Mouse (Mus musculus): ENCODE results near the gene Grm1.

Grm1 gene

GRCm38 (mm10) chr10:10964490-10965150 is 117.5 kb downstream of the Grm1 start:
- no peak for DNase-seq

- DNase-seq = no peak
These were observed 131.6 kb downstream of the Grm1 start for GRCm38 (mm10) chr10:10950557-10950956.

GRCm38 (mm10) chr10:10949172-10949571 is 133.0 kb downstream of the Grm1 start:
- DNase-seq = no peak

GRCm38 (mm10) chr10:10947531-10947930 is 134.6 kb downstream of the Grm1 start:
- no peak for DNase-seq

- DNase-seq = no peak
These were observed 138.2 kb downstream of the Grm1 start for GRCm38 (mm10) chr10:10944003-10944402.

- DNase-seq = no peak
These were observed 139.9 kb downstream of the Grm1 start for GRCm38 (mm10) chr10:10942248-10942647.

GRCm38 (mm10) chr10:10935806-10936205 is 146.3 kb downstream of the Grm1 start:
- no peak for DNase-seq

GRCm38 (mm10) chr10:10929672-10930071 is 152.5 kb downstream of the Grm1 start:
- no peak for DNase-seq

GRCm38 (mm10) chr10:10928798-10929366 is 153.3 kb downstream of the Grm1 start:
- DNase-seq = no peak

- DNase-seq = no peak
These were observed 164.2 kb downstream of the Grm1 start for GRCm38 (mm10) chr10:10917857-10918399.

- peak; percentile 6 for DNase-seq
These were observed 168.5 kb downstream of the Grm1 start for GRCm38 (mm10) chr10:10913621-10914020.

- no peak for DNase-seq
These were observed 191.9 kb downstream of the Grm1 start for GRCm38 (mm10) chr10:10890221-10890620.

- no peak for DNase-seq
These were observed 193.6 kb downstream of the Grm1 start for GRCm38 (mm10) chr10:10888521-10888920.

- no peak for DNase-seq
These were observed 197.2 kb downstream of the Grm1 start for GRCm38 (mm10) chr10:10884992-10885391.

GRCm38 (mm10) chr10:10872142-10872541 is 210.0 kb downstream of the Grm1 start:
- no peak for DNase-seq

- DNase-seq = no peak
These were observed 211.9 kb downstream of the Grm1 start for GRCm38 (mm10) chr10:10870271-10870670.

- DNase-seq = no peak
These were observed 215.9 kb downstream of the Grm1 start for GRCm38 (mm10) chr10:10866278-10866677.

GRCm38 (mm10) chr10:10864759-10865158 is 217.4 kb downstream of the Grm1 start:
- no peak for DNase-seq

GRCm38 (mm10) chr10:10847376-10848286 is 234.5 kb downstream of the Grm1 start:
- no peak for DNase-seq

GRCm38 (mm10) chr10:10845059-10845685 is 237.0 kb downstream of the Grm1 start:
- no peak for DNase-seq

- DNase-seq = no peak
These were observed 246.8 kb downstream of the Grm1 start for GRCm38 (mm10) chr10:10835406-10835805.

- DNase-seq = no peak
These were observed 247.3 kb downstream of the Grm1 start for GRCm38 (mm10) chr10:10834828-10835227.

GRCm38 (mm10) chr10:10831141-10831540 is 251.0 kb downstream of the Grm1 start:
- DNase-seq = no peak
